Mouse (Mus musculus) liver, embryonic 12.5 days (tissue): ENCODE measurements around the gene Gli1. TPM values are rescaled to one million over a fixed set of nuclear protein-coding genes. Genes with fewer than 3 reads are reported as not detected.

ENCODE experiments used
- ATAC-seq: fragments of 200-750 bp; cut with Nextera tagmentation; 2 replicates; pipeline ENCODE4 v1.8.0; 2017; ENCODE audit warnings: moderate number of reproducible peaks, mild to moderate bottlenecking, moderate library complexity
- H3K27ac ChIP-seq: fragments of 300-500 bp; sonication (generic); 2 replicates; pipeline ENCODE4 v1.5.1; 2016; ENCODE audit warnings: mild to moderate bottlenecking
- H3K27me3 ChIP-seq: fragments of 300-500 bp; sonication (generic); replicated peaks from 2 replicates; pipeline ENCODE4 v1.6.1; 2016; ENCODE audit warnings: mild to moderate bottlenecking, moderate library complexity
- H3K36me3 ChIP-seq: fragments of 300-500 bp; sonication (generic); 2 replicates; pipeline ENCODE4 v1.6.1; 2016; ENCODE audit warnings: mild to moderate bottlenecking, moderate library complexity
- H3K4me1 ChIP-seq: fragments of 300-500 bp; sonication (generic); 2 replicates; pipeline ENCODE4 v1.6.1; 2016
- H3K4me2 ChIP-seq: fragments of 300-500 bp; sonication (generic); 2 replicates; pipeline ENCODE4 v1.6.1; 2016; ENCODE audit warnings: mild to moderate bottlenecking, moderate library complexity
- H3K4me3 ChIP-seq: fragments of 300-500 bp; sonication (generic); 2 replicates; pipeline ENCODE4 v1.5.1; 2016; ENCODE audit warnings: mild to moderate bottlenecking, moderate library complexity
- H3K9ac ChIP-seq: fragments of 300-500 bp; sonication (generic); 2 replicates; pipeline ENCODE4 v1.6.1; 2016; ENCODE audit warnings: mild to moderate bottlenecking, moderate library complexity
- H3K9me3 ChIP-seq: fragments of 300-500 bp; sonication (generic); replicated peaks from 2 replicates; pipeline ENCODE4 v1.6.1; 2016; ENCODE audit warnings: mild to moderate bottlenecking, moderate library complexity
- WGBS: fragments of 180-500 bp; shearing (Covaris S2); methylation state at CpG from one replicate; pipeline ENCODE4 v1.1.7; 2016; ENCODE audit not compliant: insufficient replicate concordance; 5-methylcytosine and 5-hydroxymethylcytosine counted together
- polyA plus RNA-seq: library from polyadenylated mRNA; unstranded; fragments of >200 nt; fragmentation: Nextera tagmentation; extraction: Ambion mirVana; gene quantifications from 2 replicates; pipeline ENCODE4 v1.2.1, GENCODE M21; 2016

The Gli1 gene
- polyA plus RNA-seq, 1 experiment from 2014 or later: 1.1 TPM

DNA sequence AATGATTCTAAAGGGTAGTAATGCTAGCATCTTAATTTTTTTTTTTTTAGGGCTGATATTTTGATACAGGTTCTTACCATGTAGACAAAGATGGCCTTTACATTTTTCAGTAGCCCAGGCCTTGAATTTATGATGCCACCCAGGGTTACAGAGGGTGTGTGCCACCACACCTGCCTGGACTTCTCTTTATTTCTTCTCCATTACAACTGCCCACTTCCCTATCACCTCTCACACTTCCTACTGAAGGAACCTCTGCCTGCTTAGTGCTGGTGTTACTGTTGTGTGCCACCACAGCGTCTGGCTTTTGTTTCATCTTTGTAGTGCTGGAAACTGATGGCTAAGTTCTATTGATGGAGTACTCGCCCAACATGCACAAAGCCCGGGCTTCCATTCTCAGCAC, 18.9 kb upstream of the Gli1 start:
- Histone ChIP-seq H3K9me3 (no peaks in the 10 kb centered on the region), H3K4me3 (no peak overlapping the region), H3K4me2 (no peak overlapping the region), H3K4me1 (no peaks in the 10 kb centered on the region), H3K27ac (no peak overlapping the region), H3K9ac (no peak overlapping the region), H3K36me3 (no peaks in the 10 kb centered on the region), H3K27me3 (peaks cover 1% of the 10 kb centered on the region; the same call in 1 of the 2 replicates)
- 55% methylated on average over 3 of the region's 3 CpGs for WGBS
- ATAC-seq: no peak

DNA sequence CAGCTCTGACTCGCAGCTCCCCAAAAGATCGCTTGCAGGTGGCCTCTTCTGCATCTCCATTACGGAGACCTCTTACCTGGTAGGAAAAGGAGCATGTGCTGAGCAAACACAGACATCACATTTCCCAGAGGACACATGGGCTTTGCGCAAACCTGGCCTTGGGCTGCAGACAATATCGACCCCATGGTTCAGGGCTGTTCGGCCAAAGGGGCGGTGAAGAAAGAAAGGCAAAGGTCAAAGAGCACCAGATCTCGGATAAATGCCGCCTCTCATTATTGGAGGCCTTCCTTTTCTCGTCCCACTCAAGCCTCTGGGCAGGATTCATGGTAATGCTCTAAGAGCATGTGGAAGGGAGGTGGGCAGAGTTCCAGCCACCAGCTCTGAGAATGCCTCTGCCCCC, 13.6 kb upstream of the Gli1 start:
- H3K36me3 ChIP-seq: no peaks in the 10 kb centered on the region
- no peak overlapping the region for H3K4me3 ChIP-seq
- WGBS: 67% methylated on average over 10 of the region's 10 CpGs
- peak overlapping the region; percentile 36; the same call in 1 of the 2 replicates for H3K27ac ChIP-seq
- ATAC-seq: peak; percentile 30; the same call in 1 of the 2 replicates
- H3K9me3 ChIP-seq: no peaks in the 10 kb centered on the region
- H3K9ac ChIP-seq: no peak overlapping the region
- no peak overlapping the region for H3K4me2 ChIP-seq
- peaks cover 24% of the 10 kb centered on the region for H3K27me3 ChIP-seq
- peaks cover 8% of the 10 kb centered on the region for H3K4me1 ChIP-seq

DNA sequence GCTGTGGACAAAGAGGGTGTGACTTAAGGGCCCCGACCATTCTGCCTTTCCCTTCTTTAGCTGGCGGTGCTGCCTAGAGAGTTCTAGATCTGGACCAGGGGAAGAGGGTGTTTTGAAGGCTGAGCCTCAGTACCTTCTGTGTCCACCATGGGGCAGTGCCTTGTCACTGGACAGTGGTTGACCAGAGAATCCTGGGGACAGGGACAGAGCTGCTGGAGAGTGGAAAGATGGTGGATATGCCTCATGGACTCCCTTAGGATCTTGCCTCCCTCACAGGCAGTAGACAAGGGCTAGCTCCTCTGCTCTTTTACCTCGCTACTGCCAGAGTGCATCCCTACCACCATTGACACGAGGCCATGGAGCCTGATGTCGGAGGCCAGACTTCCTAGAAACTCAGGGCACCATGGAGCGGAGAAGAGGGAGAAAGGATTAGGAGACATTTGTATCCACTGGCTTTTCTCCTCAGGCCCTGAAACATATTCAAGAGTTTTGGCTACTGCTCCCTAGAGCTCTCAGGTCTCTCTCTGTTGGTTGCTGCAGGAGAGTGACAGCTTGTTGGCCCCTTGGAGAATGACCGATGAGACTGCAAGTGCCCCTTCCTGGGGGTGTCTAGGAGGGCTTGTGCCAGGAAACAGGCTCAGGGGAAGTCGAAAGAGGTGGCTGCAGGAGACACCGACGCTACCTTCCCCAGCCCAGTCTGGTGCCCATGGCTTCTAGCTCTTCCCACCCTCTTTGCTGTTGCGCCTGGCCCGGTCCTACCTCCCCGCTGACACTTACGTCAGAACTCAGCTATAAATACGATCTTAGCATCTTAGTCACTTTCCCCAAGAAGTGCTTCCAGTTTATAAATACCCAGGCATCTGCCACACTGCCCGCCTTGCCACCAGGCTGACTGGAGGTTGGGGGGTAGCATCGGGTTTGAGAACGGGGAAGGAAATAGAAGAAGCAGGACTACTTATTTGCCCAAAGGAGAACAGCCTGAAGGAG, 12.4 kb upstream of the Gli1 start, which contains the start of gene Inhbe:
TSS of gene Inhbe (minus strand) at position 503 of the 987 bp plus-strand sequence.
- no peak within 1 kb of the TSS for H3K9ac ChIP-seq
- H3K4me2 ChIP-seq: no peak within 1 kb of the TSS
- no peaks in the 10 kb centered on the region for H3K9me3 ChIP-seq
- H3K27ac ChIP-seq: no peak within 1 kb of the TSS
- ATAC-seq: no peak
- peaks cover 13% of the 10 kb centered on the region for H3K4me1 ChIP-seq
- H3K36me3 ChIP-seq: no peaks in the 10 kb centered on the region
- 55% methylated on average over 18 of the region's 18 CpGs for WGBS
- H3K4me3 ChIP-seq: no peak within 1 kb of the TSS
- H3K27me3 ChIP-seq: peaks cover 27% of the 10 kb centered on the region

DNA sequence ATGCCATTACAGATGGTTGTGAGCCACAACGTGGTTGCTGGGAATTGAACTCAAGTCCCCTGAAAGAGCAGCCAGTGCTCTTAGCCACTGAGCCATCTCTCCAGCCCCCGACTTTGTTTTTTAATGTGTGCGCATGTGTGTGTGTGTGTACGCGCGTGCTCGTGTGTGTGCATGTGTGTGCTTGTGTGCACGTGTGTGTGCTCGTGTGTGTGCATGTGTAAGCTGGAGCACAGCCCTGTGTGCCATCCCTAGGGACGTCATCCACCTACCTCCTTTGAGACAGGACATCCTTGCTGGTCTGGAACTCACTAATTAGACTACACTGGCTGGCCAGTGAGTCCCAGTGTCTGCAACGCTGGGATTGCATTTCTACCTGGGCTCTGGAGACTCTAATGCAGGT, 11.0 kb upstream of the Gli1 start:
- H3K36me3 ChIP-seq: no peaks in the 10 kb centered on the region
- H3K9ac ChIP-seq: no peak overlapping the region
- no peak overlapping the region for H3K4me2 ChIP-seq
- no peaks in the 10 kb centered on the region for H3K9me3 ChIP-seq
- 80% methylated on average over 11 of the region's 11 CpGs for WGBS
- H3K27me3 ChIP-seq: peaks cover 27% of the 10 kb centered on the region
- peaks cover 13% of the 10 kb centered on the region for H3K4me1 ChIP-seq
- ATAC-seq: no peak
- H3K27ac ChIP-seq: no peak overlapping the region
- no peak overlapping the region for H3K4me3 ChIP-seq

DNA sequence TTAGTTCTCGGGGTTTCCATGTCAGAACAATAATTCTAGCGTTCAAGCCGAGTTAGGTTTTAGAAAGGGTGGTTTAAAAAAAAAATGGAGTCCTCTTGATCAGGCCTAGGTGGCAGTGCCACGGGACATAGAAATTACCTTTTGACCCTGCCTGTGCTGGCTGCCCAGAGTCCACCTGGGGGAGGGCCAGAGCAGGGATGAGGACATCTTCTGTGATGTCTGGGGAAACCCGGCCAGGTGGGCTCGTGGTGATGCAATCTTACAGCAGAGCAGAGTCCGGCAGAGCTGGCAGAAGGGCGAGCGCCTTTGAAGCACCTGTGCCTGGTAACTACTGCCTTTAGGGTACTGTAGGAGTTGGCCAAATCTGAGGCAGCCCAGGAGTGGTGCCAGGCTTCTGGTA, 10.4 kb upstream of the Gli1 start:
- Histone ChIP-seq H3K36me3 (no peaks in the 10 kb centered on the region), H3K4me3 (no peak overlapping the region), H3K27ac (no peak overlapping the region), H3K27me3 (peaks cover 27% of the 10 kb centered on the region), H3K9me3 (no peaks in the 10 kb centered on the region), H3K9ac (no peak overlapping the region), H3K4me1 (peaks cover 13% of the 10 kb centered on the region), H3K4me2 (no peak overlapping the region)
- ATAC-seq: 0 out of 2 replicates have a peak, but pooled peaks have one; percentile 8
- WGBS: 66% methylated on average over 9 of the region's 9 CpGs

DNA sequence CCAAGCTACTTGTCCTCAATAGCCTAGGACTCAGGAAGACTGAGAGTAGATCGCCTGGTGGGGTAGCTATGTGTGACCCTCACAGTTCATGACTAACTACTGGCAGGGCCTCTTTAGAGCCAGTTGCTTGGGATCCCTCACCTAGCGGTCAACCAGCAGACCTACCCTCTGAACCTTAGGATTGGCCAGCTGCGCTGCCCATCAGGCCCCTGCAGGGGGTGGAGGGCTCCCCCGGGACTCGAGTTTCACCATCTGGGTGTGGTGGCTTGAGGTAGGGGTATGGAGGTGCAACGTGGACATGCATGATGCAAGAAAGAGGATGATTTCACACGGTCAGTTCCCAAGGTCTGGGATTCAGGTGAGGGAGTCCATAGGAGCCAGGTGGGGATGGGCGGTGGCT, 9.9 kb upstream of the Gli1 start:
- WGBS: 58% methylated on average over 8 of the region's 8 CpGs
- Histone ChIP-seq H3K9ac (no peak overlapping the region), H3K4me2 (no peak overlapping the region), H3K9me3 (no peaks in the 10 kb centered on the region), H3K36me3 (no peaks in the 10 kb centered on the region), H3K4me3 (no peak overlapping the region), H3K27ac (no peak overlapping the region), H3K4me1 (peaks cover 13% of the 10 kb centered on the region), H3K27me3 (peaks cover 27% of the 10 kb centered on the region)
- no peak; the same call in 1 of the 2 replicates for ATAC-seq

DNA sequence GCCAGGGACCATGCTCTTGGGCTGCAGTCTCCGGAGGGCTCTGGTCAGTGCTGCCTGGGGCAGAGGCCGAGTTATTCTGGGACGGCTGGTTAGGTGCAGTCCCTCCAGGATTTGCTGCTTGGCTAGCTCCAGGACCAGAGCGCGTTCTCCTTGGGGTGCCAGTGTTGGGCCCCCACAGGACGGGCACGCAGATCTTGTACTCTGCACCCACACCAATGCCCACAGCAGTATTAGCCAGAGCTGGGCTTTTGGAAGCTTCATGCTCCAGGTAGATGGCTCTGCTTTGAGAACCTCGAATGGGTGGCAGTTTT, 9.5 kb upstream of the Gli1 start:
- Histone ChIP-seq H3K27ac (no peak overlapping the region), H3K9ac (no peak overlapping the region), H3K9me3 (no peaks in the 10 kb centered on the region), H3K4me1 (peaks cover 13% of the 10 kb centered on the region), H3K4me3 (no peak overlapping the region), H3K27me3 (peaks cover 27% of the 10 kb centered on the region), H3K4me2 (peak overlapping the region; percentile 52), H3K36me3 (no peaks in the 10 kb centered on the region)
- WGBS: 66% methylated on average over 8 of the region's 8 CpGs
- ATAC-seq: no peak

DNA sequence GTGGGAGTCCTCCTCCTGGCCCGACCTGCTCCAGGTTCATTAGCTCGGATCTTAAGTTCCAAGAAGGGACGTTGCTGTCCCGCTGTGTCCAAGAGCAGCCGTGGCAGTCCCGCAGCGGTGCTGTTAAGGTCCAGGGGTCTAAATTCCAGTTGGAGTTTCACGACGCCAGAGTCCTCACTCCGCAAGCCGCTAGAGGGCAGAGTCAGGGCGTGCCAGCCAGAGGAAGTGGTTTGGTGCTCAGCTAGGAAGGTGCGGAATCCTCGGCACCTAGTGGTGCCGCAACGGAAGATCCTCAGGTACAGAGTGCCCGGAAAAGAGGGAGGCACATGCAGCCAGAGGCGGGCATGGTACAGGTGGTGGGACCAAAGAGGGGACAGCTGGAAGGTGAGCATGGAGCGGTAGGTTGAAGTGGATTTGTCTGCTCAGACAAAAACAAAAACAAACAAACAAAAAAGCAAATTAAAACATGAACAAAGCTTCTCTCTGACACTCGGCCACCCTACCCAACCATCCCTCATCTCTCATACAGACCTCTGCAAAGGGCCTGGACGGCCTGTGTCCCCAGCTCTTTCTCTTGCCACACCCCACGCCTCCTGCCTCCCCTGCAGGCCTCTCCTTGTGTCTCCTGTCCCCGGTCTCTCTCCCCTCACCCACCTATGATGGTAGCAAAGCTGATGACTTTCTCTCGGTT, 9.0 kb upstream of the Gli1 start:
- Histone ChIP-seq H3K4me1 (peaks cover 13% of the 10 kb centered on the region), H3K9me3 (no peaks in the 10 kb centered on the region), H3K27ac (no peak overlapping the region), H3K27me3 (peaks cover 26% of the 10 kb centered on the region), H3K4me2 (peak overlapping the region; percentile 52), H3K9ac (peak overlapping the region; percentile 33; the same call in 1 of the 2 replicates), H3K36me3 (no peaks in the 10 kb centered on the region), H3K4me3 (peak overlapping the region; percentile 12; the same call in 1 of the 2 replicates)
- ATAC-seq: peak; percentile 43; the same call in 1 of the 2 replicates
- WGBS: 10% methylated on average over 24 of the region's 24 CpGs

DNA sequence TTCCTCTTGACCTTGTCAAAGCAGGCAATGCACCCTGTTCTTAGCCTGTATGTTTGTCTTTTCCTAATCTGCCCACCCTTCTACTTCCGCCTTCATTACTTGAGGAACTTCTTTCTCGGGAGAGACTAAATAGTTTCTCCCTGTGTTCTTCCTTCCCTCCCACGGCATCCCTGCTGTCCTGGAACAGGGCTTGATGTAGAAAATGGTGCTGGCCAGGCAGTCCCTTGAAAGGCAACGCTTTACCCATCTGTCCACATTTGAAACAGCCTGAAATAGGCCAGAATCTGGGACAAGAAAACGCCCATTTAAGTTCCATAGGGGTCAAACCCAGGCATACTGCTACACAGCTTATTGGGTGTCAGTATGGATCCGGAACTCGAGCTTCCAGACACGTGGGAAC, 8.0 kb upstream of the Gli1 start:
- ATAC-seq: no peak
- H3K9ac ChIP-seq: no peak overlapping the region
- H3K27me3 ChIP-seq: peaks cover 18% of the 10 kb centered on the region
- H3K9me3 ChIP-seq: no peaks in the 10 kb centered on the region
- no peaks in the 10 kb centered on the region for H3K36me3 ChIP-seq
- H3K4me2 ChIP-seq: no peak overlapping the region
- WGBS: 65% methylated on average over 8 of the region's 8 CpGs
- H3K27ac ChIP-seq: no peak overlapping the region
- no peak overlapping the region for H3K4me3 ChIP-seq
- peaks cover 13% of the 10 kb centered on the region for H3K4me1 ChIP-seq

DNA sequence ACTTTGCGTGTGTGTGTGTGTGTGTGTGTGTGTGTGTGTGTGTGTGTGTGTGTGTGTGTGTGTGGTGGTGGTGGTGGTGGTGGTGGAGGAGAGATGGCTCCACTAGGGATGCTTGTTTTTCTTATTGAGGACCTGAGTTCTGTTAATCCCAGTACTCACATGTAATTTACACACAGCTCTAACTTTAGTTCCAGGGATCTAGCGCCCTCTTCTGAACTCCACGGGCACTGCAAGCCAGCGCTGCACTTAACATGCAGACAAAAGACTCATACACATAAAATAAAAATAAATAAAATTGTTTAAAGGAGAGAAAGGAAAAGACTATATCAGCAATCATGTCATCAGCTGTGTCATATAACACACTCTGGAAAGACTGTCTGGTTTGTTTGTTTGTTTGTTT, 7.2 kb upstream of the Gli1 start:
- peaks cover 13% of the 10 kb centered on the region for H3K4me1 ChIP-seq
- no peak overlapping the region for H3K4me3 ChIP-seq
- no peak for ATAC-seq
- no peak overlapping the region for H3K4me2 ChIP-seq
- 60% methylated on average over 4 of the region's 4 CpGs for WGBS
- H3K27me3 ChIP-seq: peaks cover 15% of the 10 kb centered on the region
- H3K27ac ChIP-seq: no peak overlapping the region
- H3K9ac ChIP-seq: no peak overlapping the region
- H3K36me3 ChIP-seq: no peaks in the 10 kb centered on the region
- no peaks in the 10 kb centered on the region for H3K9me3 ChIP-seq

DNA sequence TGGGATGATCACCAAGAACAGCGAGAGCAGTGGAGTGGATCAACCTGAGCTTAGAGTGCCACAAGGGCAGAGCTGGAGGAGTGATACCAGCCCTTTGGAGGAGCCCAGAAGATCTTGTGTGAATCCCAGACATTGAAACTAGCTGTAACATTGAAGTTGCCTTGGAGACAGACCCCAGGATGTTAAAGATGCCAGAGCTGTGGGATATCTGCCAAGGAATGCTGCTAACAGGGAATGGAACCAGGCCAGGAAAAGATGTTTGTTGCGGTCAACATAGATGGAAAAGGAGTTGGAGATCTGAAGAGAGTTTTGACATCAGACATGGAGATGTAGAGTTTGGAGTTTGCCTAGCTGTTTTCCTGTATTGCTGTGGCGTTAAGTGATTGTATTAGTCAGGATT, 4.4 kb upstream of the Gli1 start:
- WGBS: 65% methylated on average over 3 of the region's 3 CpGs
- no peaks in the 10 kb centered on the region for H3K9me3 ChIP-seq
- H3K4me3 ChIP-seq: no peak overlapping the region
- H3K4me2 ChIP-seq: no peak overlapping the region
- no peak overlapping the region for H3K9ac ChIP-seq
- no peak overlapping the region for H3K27ac ChIP-seq
- no peaks in the 10 kb centered on the region for H3K36me3 ChIP-seq
- H3K27me3 ChIP-seq: peaks cover 31% of the 10 kb centered on the region
- ATAC-seq: no peak
- peaks cover 23% of the 10 kb centered on the region for H3K4me1 ChIP-seq

DNA sequence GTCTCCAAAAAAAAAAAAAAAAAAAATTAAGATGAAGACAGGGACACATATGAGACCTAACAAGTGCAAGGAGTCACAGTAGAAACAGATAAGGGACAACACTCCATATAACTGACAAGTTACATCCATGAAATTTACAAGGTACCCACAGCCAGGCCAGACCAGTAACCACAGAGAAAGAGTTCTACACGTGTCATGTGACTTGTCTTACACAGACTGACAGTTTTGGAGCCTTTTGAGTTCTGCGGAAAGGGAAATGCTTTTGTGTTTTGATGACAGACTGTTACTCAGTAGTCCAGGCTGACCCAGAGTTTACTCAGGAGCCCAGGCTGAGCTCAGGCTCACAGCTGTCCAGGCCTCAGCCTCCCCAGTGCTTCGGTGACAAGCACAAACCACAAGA, 1.3 kb upstream of the Gli1 start:
- 35% methylated on average over 3 of the region's 3 CpGs for WGBS
- peaks cover 57% of the 10 kb centered on the region for H3K27me3 ChIP-seq
- ATAC-seq: no peak

More for the DNA sequence above, 1.3 kb upstream of the Gli1 start:
- Histone ChIP-seq H3K27ac (no peak overlapping the region), H3K4me1 (peaks cover 40% of the 10 kb centered on the region), H3K4me2 (no peak overlapping the region), H3K9me3 (no peaks in the 10 kb centered on the region), H3K9ac (no peak overlapping the region), H3K4me3 (no peak overlapping the region), H3K36me3 (no peaks in the 10 kb centered on the region)
